Mouse (Mus musculus) hindbrain, embryonic 13.5 days (tissue): ENCODE results near the gene Cdc6. TPM values are rescaled to one million over a fixed set of nuclear protein-coding genes. Genes with fewer than 3 reads are reported as not detected.
"Not testable (repeated sequence)": the region's sequence is repeated elsewhere in the genome, so short reads cannot be mapped to it uniquely, and the experiment has no call there.

ENCODE experiments used
- ATAC-seq: fragments of 200-750 bp; cut with Nextera tagmentation; 2 replicates; pipeline ENCODE4 v1.8.0; 2017; ENCODE audit warnings: moderate TSS enrichment; ENCODE audit not compliant: low FRiP score
- H3K27ac ChIP-seq: fragments of 300-500 bp; sonication (generic); 2 replicates; pipeline ENCODE4 v1.5.1; 2015; ENCODE audit warnings: inconsistent platforms, mild to moderate bottlenecking, moderate library complexity
- H3K27me3 ChIP-seq: fragments of 300-500 bp; sonication (generic); 2 replicates; pipeline ENCODE4 v1.6.1; 2015; ENCODE audit warnings: mild to moderate bottlenecking, inconsistent platforms
- H3K36me3 ChIP-seq: fragments of 300-500 bp; sonication (generic); 2 replicates; pipeline ENCODE4 v1.6.1; 2015; ENCODE audit warnings: mild to moderate bottlenecking, inconsistent platforms
- H3K4me1 ChIP-seq: fragments of 300-500 bp; sonication (generic); replicated peaks from 2 replicates; pipeline ENCODE4 v1.6.1; 2015; ENCODE audit warnings: inconsistent platforms
- H3K4me2 ChIP-seq: fragments of 300-500 bp; sonication (generic); 2 replicates; pipeline ENCODE4 v1.6.1; 2015; ENCODE audit warnings: inconsistent platforms, mild to moderate bottlenecking, moderate library complexity
- H3K4me3 ChIP-seq: fragments of 300-500 bp; sonication (generic); 2 replicates; pipeline ENCODE4 v1.5.1; 2015; ENCODE audit warnings: mild to moderate bottlenecking, inconsistent platforms
- H3K9ac ChIP-seq: fragments of 300-500 bp; sonication (generic); 2 replicates; pipeline ENCODE4 v1.6.1; 2015; ENCODE audit warnings: mild to moderate bottlenecking, inconsistent platforms
- H3K9me3 ChIP-seq: fragments of 300-500 bp; sonication (generic); 2 replicates; pipeline ENCODE4 v1.6.1; 2016; ENCODE audit warnings: inconsistent platforms
- WGBS: fragments of 180-500 bp; shearing (Covaris S2); methylation state at CpG from one replicate; pipeline ENCODE4 v1.1.7; 2015; 5-methylcytosine and 5-hydroxymethylcytosine counted together
- polyA plus RNA-seq: library from polyadenylated mRNA; unstranded; fragments of >200 nt; fragmentation: Nextera tagmentation; extraction: Ambion mirVana; gene quantifications from 2 replicates; pipeline ENCODE4 v1.2.1, GENCODE M21; 2015

Cdc6 gene
- polyA plus RNA-seq, 1 experiment from 2014 or later = 6.0 TPM

DNA sequence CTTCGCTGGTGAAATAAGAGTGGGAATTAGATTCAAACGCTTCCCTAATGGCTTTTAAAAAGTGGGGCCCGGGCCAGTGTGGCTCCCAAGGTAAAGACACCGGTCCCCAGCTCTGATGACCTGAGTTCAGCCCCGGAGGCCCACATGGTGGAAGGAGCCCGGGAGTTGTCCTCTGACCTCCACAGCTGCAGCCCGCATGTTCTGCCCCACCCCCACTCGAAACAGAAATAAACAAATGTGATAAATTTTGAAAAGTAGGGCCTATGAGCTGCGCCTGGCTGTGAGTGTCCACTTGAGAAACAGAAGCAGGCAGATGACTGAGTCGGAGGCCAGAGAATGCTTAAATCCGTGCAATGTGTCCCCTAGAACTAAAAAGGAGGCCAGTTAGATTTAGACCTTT lies 6.6 kb downstream of the Cdc6 start:
- Histone ChIP-seq H3K4me2 (no peak overlapping the region), H3K36me3 (no peaks in the 10 kb centered on the region; the same call in 1 of the 2 replicates), H3K9me3 (no peaks in the 10 kb centered on the region), H3K27ac (no peak overlapping the region), H3K4me3 (no peak overlapping the region), H3K9ac (no peak overlapping the region), H3K27me3 (no peaks in the 10 kb centered on the region), H3K4me1 (peaks cover 14% of the 10 kb centered on the region)
- 81% methylated on average over 11 of the region's 11 CpGs for WGBS
- ATAC-seq = no peak

DNA sequence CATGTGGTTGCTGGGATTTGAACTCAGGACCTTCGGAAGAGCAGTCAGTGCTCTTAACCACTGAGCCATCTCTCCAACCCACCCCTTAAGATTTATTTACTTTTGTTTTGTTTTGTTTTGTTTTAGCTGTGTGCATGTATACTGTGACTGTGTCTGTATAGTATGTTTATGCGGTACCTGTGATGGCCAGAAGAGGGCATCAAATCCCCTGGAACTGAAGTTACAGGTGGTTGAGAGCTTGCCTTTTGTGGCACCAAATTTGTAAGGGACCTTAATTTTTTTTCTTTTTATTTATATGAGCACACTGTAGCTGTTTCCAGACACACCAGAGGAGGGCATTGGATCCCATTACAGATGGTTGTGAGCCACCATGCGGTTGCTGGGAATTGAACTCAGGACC lies 8.8 kb downstream of the Cdc6 start:
- not testable (repeated sequence) for H3K27ac ChIP-seq, H3K9me3 ChIP-seq, H3K4me3 ChIP-seq, ATAC-seq, H3K36me3 ChIP-seq, H3K9ac ChIP-seq, H3K27me3 ChIP-seq, H3K4me2 ChIP-seq
- WGBS = 92% methylated on average over 3 of the region's 3 CpGs
- peaks cover 10% of the 10 kb centered on the region; the same call in 1 of the 2 replicates for H3K4me1 ChIP-seq

DNA sequence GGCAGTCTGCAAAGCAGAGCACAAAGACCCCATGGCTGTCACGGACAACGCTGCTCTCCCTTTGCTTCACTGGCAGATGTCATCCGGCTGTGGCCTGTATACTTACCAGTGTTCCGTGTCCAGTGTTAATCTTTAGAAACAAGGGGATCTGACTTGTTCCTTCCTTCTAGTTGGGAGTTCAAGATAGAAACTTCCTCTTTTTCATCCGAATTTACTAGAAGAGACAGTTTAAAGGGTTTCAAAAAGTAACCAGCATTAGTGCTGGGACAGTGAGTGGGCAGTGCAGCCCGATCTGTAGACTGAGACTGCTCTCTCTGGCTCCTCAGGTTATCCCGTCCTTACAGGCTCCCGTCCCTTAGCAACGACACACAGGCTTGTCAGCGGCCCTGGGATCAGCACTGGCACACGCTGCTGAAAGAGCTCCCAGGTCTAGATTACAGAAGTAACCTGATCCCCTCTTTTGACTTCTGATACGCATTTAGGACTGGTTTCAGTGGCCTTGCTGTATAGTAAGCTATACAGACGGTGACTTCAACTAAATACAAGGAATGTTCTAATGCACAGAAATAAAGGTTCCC lies 9.9 kb downstream of the Cdc6 start:
- Histone ChIP-seq H3K27ac (peak overlapping the region; percentile 1; the same call in 1 of the 2 replicates), H3K27me3 (no peaks in the 10 kb centered on the region), H3K9ac (peak overlapping the region; percentile 35; the same call in 1 of the 2 replicates), H3K4me1 (peaks cover 17% of the 10 kb centered on the region), H3K4me3 (no peak overlapping the region), H3K9me3 (no peaks in the 10 kb centered on the region), H3K4me2 (no peak overlapping the region), H3K36me3 (no peaks in the 10 kb centered on the region; the same call in 1 of the 2 replicates)
- ATAC-seq = no peak
- 70% methylated on average over 13 of the region's 13 CpGs for WGBS

DNA sequence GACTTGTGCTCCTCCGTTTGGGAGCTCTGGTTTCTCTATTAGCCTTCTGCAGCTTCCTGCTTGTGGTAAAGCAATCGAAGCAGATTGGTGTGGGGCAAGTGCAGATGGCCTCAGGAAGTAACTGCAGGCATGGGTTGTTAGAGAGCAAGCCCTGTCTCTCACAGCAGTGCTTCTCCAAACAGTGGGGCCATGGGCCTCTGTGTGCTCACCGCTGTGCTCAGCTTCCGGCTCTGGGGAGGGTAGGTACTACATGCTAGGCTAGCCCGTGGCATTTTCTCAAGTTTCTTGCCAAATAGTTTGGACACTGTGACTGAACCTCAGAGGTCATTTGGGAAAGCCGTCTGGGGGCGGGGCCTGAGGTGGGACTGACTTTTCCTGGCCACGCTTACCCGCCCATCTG lies 10.6 kb downstream of the Cdc6 start:
- H3K27me3 ChIP-seq = no peaks in the 10 kb centered on the region
- no peak overlapping the region for H3K4me3 ChIP-seq
- peak overlapping the region; percentile 35; the same call in 1 of the 2 replicates for H3K9ac ChIP-seq
- no peak overlapping the region for H3K27ac ChIP-seq
- no peak for ATAC-seq
- no peaks in the 10 kb centered on the region for H3K36me3 ChIP-seq
- no peak overlapping the region for H3K4me2 ChIP-seq
- WGBS = 88% methylated on average over 9 of the region's 9 CpGs
- H3K9me3 ChIP-seq = no peaks in the 10 kb centered on the region
- peaks cover 24% of the 10 kb centered on the region for H3K4me1 ChIP-seq

DNA sequence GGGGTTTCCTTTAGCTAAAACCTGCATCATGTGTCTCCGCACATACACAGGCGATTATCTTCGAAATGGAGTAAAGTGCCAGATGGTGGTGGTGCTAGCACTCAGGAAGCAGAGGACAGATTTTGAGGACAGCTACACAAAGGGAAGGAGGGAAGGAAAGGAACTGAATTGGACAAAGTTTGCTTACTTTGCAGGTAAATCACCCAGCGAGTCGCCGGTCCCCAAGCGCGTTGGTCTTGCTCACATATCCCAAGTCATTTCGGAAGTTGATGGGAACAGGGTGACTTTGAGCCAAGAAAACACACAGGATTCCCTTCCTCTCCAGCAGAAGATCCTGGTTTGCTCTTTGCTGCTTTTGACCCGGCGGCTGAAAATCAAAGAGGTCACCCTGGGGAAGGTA lies 11.4 kb downstream of the Cdc6 start:
- H3K27ac ChIP-seq = no peak overlapping the region

DNA sequence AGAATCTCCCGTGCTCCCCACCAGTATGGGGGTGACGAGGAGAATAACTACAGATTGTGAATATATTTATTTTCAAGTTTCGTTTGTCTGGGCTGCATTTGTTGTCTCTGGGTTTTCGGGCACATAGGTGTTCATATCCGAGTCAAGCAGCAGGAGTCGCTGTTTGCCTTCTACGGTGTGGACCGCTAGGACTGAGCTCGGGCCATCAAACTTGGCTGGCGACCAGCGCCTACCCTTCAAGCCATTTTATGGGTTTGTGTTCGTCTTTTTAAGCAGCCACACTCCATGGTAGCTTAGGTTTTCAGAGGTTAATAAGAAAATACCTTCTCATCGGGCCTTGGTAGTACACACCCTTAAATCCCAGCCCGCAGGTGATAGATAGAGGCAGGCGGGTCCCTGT lies 14.2 kb downstream of the Cdc6 start:
- not testable (repeated sequence) for ATAC-seq, H3K4me2 ChIP-seq, H3K9me3 ChIP-seq, H3K9ac ChIP-seq, H3K4me3 ChIP-seq, H3K27me3 ChIP-seq, H3K36me3 ChIP-seq, H3K27ac ChIP-seq
- H3K4me1 ChIP-seq = peaks cover 53% of the 10 kb centered on the region
- 54% methylated on average over 15 of the region's 15 CpGs for WGBS

More for the DNA sequence above, 11.4 kb downstream of the Cdc6 start:
- Histone ChIP-seq H3K4me3 (no peak overlapping the region), H3K27me3 (no peaks in the 10 kb centered on the region), H3K4me2 (no peak overlapping the region), H3K4me1 (peaks cover 32% of the 10 kb centered on the region), H3K9me3 (no peaks in the 10 kb centered on the region), H3K36me3 (no peaks in the 10 kb centered on the region), H3K9ac (no peak overlapping the region)
- 94% methylated on average over 11 of the region's 11 CpGs for WGBS
- no peak for ATAC-seq

DNA sequence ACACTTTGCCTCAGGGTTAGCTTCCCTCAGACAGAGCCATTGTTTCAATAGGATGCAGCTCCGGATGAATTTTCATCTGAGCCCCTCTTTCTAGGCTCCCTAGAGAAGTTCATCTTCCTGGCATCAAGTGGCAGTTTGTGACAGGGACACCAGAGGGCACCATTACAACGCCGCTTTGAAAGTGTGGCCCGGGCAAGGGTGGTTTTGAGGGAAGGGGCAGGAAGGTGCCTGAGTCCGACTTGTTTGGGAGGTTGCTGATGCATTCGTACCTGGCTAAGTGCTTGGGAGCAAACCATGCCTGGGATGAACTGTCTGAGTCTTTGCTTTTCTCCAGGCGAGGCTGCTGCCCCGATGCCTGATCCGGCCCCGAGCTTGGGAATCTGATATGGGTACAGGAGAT lies 14.7 kb downstream of the Cdc6 start:
- Histone ChIP-seq H3K27ac (peak overlapping the region; percentile 66), H3K4me1 (peaks cover 53% of the 10 kb centered on the region)
- not testable (repeated sequence) for H3K9me3 ChIP-seq, H3K4me2 ChIP-seq, H3K27me3 ChIP-seq, ATAC-seq, H3K9ac ChIP-seq, H3K36me3 ChIP-seq, H3K4me3 ChIP-seq
- 43% methylated on average over 10 of the region's 10 CpGs for WGBS

DNA sequence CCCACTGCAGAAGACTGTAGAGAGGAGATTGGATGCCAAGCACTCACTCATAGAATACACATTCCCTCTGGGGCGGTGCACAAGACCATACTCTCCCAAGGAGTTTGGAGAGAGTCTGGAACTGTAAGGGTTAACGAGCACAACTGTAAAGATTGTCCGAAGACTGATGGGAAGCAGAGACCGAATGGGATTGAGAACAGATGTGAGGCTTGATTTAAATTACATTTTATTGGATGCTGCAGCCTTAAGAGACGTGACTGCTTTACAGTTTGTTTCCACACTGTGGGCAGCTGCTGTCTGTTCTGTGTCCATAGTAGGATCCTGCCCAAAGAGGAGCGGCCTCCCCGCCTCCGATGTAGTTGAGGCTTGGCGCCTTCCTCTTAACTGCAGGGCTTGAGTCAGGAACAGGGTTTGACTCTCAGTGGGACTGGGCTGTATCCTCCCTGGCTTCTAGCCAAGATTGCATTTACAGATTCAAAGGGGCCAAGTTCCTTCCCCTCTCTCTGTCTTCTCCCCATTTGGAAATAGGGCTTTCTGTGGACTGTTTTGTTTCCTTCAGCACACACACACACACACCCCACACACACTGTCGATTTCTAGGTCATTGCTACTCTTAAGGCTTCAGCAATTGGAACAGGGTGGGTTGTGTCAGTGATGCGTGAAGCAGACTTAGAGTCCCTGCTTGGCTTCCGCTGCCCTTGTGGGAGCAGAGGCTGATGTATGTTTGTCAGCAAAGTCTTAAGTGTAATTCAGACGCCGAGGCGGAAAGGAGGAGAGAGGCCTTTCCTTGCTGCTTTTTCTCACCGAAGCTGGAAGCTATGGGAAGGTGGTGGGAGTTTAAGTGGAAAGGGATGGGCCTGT lies 15.5 kb downstream of the Cdc6 start:
- peaks cover 60% of the 10 kb centered on the region for H3K4me1 ChIP-seq

DNA sequence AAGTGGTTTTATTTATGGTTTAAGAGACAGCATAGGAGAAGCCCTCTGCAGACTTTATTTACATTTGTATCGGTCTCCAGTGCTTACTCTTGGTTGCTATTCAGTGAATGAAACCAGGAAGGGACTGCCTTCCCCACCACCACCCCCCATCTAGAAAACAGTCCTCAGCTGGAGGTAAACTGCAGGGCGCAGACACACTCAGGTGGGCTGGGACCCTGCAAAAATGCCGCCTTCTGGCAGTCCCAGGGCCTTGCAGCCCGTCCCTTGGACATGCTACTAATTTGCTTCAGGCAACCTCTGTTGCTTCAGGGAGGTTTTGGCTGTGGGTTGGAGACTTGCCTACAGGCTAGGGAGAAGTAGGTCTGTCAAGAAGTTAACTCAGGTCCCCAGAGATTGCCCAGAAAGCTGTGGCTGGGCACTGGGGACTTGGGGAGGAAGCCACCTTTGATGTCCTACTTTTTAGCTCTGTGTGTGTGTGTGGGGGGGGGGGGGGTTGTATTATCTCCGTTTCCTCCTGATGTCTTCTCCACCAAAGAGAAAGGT lies 17.1 kb downstream of the Cdc6 start:
- no peaks in the 10 kb centered on the region for H3K27me3 ChIP-seq
- 37% methylated on average over 5 of the region's 5 CpGs for WGBS
- peaks cover 76% of the 10 kb centered on the region for H3K4me1 ChIP-seq
- 0 out of 2 replicates have a peak overlapping the region, but pooled peaks have one; percentile 9 for H3K4me2 ChIP-seq
- no peaks in the 10 kb centered on the region for H3K9me3 ChIP-seq
- no peak for ATAC-seq
- no peak overlapping the region for H3K9ac ChIP-seq
- H3K27ac ChIP-seq = peak overlapping the region; percentile 67
- no peaks in the 10 kb centered on the region for H3K36me3 ChIP-seq
- no peak overlapping the region for H3K4me3 ChIP-seq

More for the DNA sequence above, 15.5 kb downstream of the Cdc6 start:
- not testable (repeated sequence) for H3K36me3 ChIP-seq, H3K9me3 ChIP-seq, ATAC-seq, H3K4me2 ChIP-seq, H3K27me3 ChIP-seq, H3K4me3 ChIP-seq
- peak overlapping the region; percentile 3; the same call in 1 of the 2 replicates for H3K9ac ChIP-seq
- WGBS = 45% methylated on average over 16 of the region's 16 CpGs
- peak overlapping the region; percentile 66 for H3K27ac ChIP-seq

DNA sequence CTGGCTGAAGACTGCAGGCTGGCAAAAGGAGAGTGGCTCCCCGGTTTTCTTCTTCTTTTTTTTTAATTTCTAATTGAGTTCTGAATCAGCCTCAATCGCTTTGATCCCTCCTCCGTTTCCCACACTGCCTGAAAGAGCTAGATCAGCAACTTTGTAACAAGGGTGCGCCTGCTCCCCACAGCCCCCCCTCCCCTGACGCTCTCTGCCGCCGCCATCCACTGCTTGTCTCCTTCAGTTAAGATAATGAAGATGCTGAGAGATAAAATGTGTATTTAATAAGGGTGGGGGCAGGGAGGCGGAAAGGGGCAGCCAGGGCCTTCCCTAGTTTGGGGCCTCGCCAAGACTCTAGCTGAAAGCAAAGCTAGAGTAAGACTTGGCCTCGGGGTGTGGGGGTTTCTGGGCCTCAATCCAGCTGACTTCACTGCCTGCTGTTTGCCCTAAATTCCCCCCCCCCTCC lies 17.7 kb downstream of the Cdc6 start:
- Histone ChIP-seq H3K4me2 (peak overlapping the region; percentile 9), H3K36me3 (no peaks in the 10 kb centered on the region), H3K4me3 (no peak overlapping the region), H3K27me3 (no peaks in the 10 kb centered on the region), H3K27ac (peak overlapping the region; percentile 67), H3K9ac (peak overlapping the region; percentile 51; the same call in 1 of the 2 replicates), H3K4me1 (peaks cover 82% of the 10 kb centered on the region), H3K9me3 (no peaks in the 10 kb centered on the region)
- no peak for ATAC-seq
- WGBS = 5% methylated on average over 10 of the region's 10 CpGs

DNA sequence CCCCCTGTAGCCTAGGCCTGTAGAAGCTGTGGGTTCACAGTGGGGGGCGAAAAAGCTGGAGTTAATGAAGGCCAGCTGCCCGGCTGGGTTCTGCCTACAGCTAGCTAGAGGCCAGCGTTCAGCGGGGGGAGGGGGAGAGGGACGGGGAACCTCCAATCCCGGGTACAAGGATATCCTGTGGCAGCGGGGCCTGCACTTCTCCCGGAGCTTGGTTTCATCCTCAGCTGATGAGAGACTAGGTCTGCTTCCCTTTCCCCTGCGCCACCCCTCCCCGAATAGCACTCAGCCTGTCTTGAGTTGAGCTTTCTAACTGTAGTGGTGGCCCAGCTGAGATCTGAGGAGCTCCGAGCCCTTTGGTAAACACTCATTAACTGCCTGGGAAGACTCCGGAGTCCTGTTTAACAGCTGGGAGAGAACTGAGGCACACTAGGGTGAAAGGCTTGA lies 18.3 kb downstream of the Cdc6 start:
- WGBS = 5% methylated on average over 12 of the region's 12 CpGs
- H3K36me3 ChIP-seq = no peaks in the 10 kb centered on the region
- H3K27ac ChIP-seq = peak overlapping the region; percentile 67
- H3K27me3 ChIP-seq = no peaks in the 10 kb centered on the region
- H3K4me3 ChIP-seq = no peak overlapping the region
- H3K4me1 ChIP-seq = peaks cover 88% of the 10 kb centered on the region
- peak overlapping the region; percentile 9 for H3K4me2 ChIP-seq
- H3K9me3 ChIP-seq = no peaks in the 10 kb centered on the region
- peak overlapping the region; percentile 51; the same call in 1 of the 2 replicates for H3K9ac ChIP-seq
- no peak for ATAC-seq

DNA sequence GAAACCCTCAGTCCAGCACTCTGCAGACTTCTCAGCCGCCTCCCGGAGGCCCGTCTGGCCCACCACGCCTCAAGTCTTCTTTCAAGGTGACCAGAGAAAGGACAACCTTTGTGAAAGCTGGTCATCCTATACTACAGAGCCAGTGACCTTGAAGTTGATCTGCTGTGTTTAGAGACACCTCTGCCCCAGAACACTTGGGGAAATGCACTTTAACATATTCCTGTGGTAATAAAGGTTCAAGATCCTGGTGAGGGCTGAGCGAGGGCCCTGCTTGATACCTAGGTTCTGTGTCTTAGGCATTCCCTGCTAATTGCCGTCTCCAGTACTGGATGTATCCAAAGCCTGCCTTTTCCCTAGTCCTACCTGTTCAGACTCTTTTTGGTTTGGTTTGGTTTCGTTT lies 19.0 kb downstream of the Cdc6 start:
- Histone ChIP-seq H3K9me3 (no peaks in the 10 kb centered on the region), H3K36me3 (no peaks in the 10 kb centered on the region), H3K4me2 (no peak overlapping the region), H3K27ac (peak overlapping the region; percentile 67), H3K4me1 (peaks cover 95% of the 10 kb centered on the region), H3K27me3 (no peaks in the 10 kb centered on the region), H3K9ac (0 out of 2 replicates have a peak overlapping the region, but pooled peaks have one; percentile 29), H3K4me3 (no peak overlapping the region)
- WGBS = 62% methylated on average over 7 of the region's 7 CpGs
- no peak for ATAC-seq
